Mouse (Mus musculus): ENCODE results near the gene Lhpp. TPM values are rescaled to one million over a fixed set of nuclear protein-coding genes. Genes with fewer than 3 reads are reported as not detected.

The Lhpp gene
- polyA plus RNA-seq, 1 experiment, result 4.7 TPM

DNA sequence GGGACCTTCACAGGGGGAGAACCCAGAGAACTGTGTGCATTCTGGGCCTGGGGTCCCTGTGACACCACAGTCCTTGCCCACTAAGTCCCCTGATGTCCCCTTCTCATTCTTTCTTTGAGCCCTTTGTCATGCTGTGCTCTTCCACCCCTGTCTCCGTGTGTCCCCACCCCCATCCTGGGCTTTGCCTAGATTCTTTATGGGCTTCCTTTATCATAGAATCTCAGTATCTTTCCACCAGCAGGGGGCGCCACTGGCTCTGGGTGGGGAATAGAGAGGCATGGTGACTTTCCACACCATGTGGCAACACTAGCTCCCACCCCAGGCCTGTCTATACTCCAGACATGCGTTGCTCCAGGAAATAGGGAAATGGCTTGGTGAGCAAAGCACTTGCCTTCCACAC is 46.1 kb downstream of the Lhpp start:
- Histone ChIP-seq H3K4me3 (no peak overlapping the region), H3K27me3 (ENCODE audit: control insufficient read depth, insufficient read depth, insufficient read length) (peaks cover 11% of the 10 kb centered on the region), H3K36me3 (ENCODE audit: control insufficient read depth, insufficient read depth) (no peaks in the 10 kb centered on the region), H3K79me2 (ENCODE audit: control insufficient read depth, insufficient read depth) (no peaks in the 10 kb centered on the region), H3K4me2 (ENCODE audit: low read depth) (peak overlapping the region; percentile 60), H3ac (ENCODE audit: control insufficient read depth, insufficient read length) (no peak overlapping the region)
- TF ChIP-seq REST (IDR thresholded peaks at IDR 0.05; ENCODE audit: insufficient read depth, insufficient read length) (no peak), POLR2A (IDR thresholded peaks at IDR 0.05; ENCODE audit: insufficient read length, low read depth) (no peak), TCF3 (IDR thresholded peaks at IDR 0.05; ENCODE audit: insufficient read length, low read depth) (no peak), MYOD1 (IDR thresholded peaks at IDR 0.05; ENCODE audit: control insufficient read depth in 1 of 3, insufficient read length in 2 of 3, low read depth in 2 of 3) (no peak), POLR2AphosphoS2 (IDR thresholded peaks at IDR 0.05; ENCODE audit: insufficient read length, low read depth) (no peak), SRF (IDR thresholded peaks at IDR 0.05; ENCODE audit: control insufficient read depth, insufficient read length, low read depth) (no peak), MYOG (IDR thresholded peaks at IDR 0.05; ENCODE audit: control insufficient read depth in 1 of 3, insufficient read depth in 1 of 3, insufficient read length in 2 of 3, low read depth in 2 of 3) (no peak), E2F4 (IDR thresholded peaks at IDR 0.05; ENCODE audit: insufficient read depth) (no peak)

- peaks cover 10% of the 10 kb centered on the region for H3K27me3 ChIP-seq (ENCODE audit: control insufficient read depth, insufficient read depth, insufficient read length)
- no peaks in the 10 kb centered on the region for H3K79me2 ChIP-seq (ENCODE audit: control insufficient read depth, insufficient read depth)
- H3K4me2 ChIP-seq (ENCODE audit: low read depth), result no peak overlapping the region
- TF ChIP-seq MYOD1 (IDR thresholded peaks at IDR 0.05; ENCODE audit: control insufficient read depth in 1 of 3, insufficient read length in 2 of 3, low read depth in 2 of 3) (no peak), SRF (IDR thresholded peaks at IDR 0.05; ENCODE audit: control insufficient read depth, insufficient read length, low read depth) (no peak), TCF3 (IDR thresholded peaks at IDR 0.05; ENCODE audit: insufficient read length, low read depth) (no peak), TCF12 (IDR thresholded peaks at IDR 0.05; ENCODE audit: insufficient read depth, poor library complexity, severe bottlenecking) (no peak), USF1 (IDR thresholded peaks at IDR 0.05; ENCODE audit: low read depth) (no peak), E2F4 (IDR thresholded peaks at IDR 0.05; ENCODE audit: insufficient read depth) (no peak), MAX (IDR thresholded peaks at IDR 0.05; ENCODE audit: low read depth) (no peak), REST (IDR thresholded peaks at IDR 0.05; ENCODE audit: insufficient read depth, insufficient read length) (no peak), MYOG (IDR thresholded peaks at IDR 0.05; ENCODE audit: control insufficient read depth in 1 of 3, insufficient read depth in 1 of 3, insufficient read length in 2 of 3, low read depth in 2 of 3) (no peak), POLR2A (IDR thresholded peaks at IDR 0.05; ENCODE audit: insufficient read length, low read depth) (no peak), POLR2AphosphoS2 (IDR thresholded peaks at IDR 0.05; ENCODE audit: insufficient read length, low read depth) (no peak), CEBPB (IDR thresholded peaks at IDR 0.05; ENCODE audit: insufficient read depth, poor library complexity, severe bottlenecking) (no peak)
- no peak overlapping the region for H3K4me3 ChIP-seq
- H3K36me3 ChIP-seq (ENCODE audit: control insufficient read depth, insufficient read depth), result no peaks in the 10 kb centered on the region
- no peak overlapping the region for H3ac ChIP-seq (ENCODE audit: control insufficient read depth, insufficient read length)
Observed at GRCm38 (mm10) chr7:132657371-132658057, 47.1 kb downstream of the Lhpp start.

GRCm38 (mm10) chr7:132658058-132658450 is 47.6 kb downstream of the Lhpp start:
- H3K4me3 ChIP-seq, result no peak overlapping the region
- no peak overlapping the region for H3K4me2 ChIP-seq (ENCODE audit: low read depth)
- no peaks in the 10 kb centered on the region for H3K36me3 ChIP-seq (ENCODE audit: control insufficient read depth, insufficient read depth)
- H3ac ChIP-seq (ENCODE audit: control insufficient read depth, insufficient read length), result no peak overlapping the region
- H3K79me2 ChIP-seq (ENCODE audit: control insufficient read depth, insufficient read depth), result no peaks in the 10 kb centered on the region
- TF ChIP-seq REST (IDR thresholded peaks at IDR 0.05; ENCODE audit: insufficient read depth, insufficient read length) (no peak), TCF3 (IDR thresholded peaks at IDR 0.05; ENCODE audit: insufficient read length, low read depth) (no peak), E2F4 (IDR thresholded peaks at IDR 0.05; ENCODE audit: insufficient read depth) (no peak), TCF12 (IDR thresholded peaks at IDR 0.05; ENCODE audit: insufficient read depth, poor library complexity, severe bottlenecking) (no peak), POLR2AphosphoS2 (IDR thresholded peaks at IDR 0.05; ENCODE audit: insufficient read length, low read depth) (no peak), CEBPB (IDR thresholded peaks at IDR 0.05; ENCODE audit: insufficient read depth, poor library complexity, severe bottlenecking) (no peak), POLR2A (IDR thresholded peaks at IDR 0.05; ENCODE audit: insufficient read length, low read depth) (no peak), MYOD1 (IDR thresholded peaks at IDR 0.05; ENCODE audit: control insufficient read depth in 1 of 3, insufficient read length in 2 of 3, low read depth in 2 of 3) (no peak), USF1 (IDR thresholded peaks at IDR 0.05; ENCODE audit: low read depth) (no peak), SRF (IDR thresholded peaks at IDR 0.05; ENCODE audit: control insufficient read depth, insufficient read length, low read depth) (no peak), MYOG (IDR thresholded peaks at IDR 0.05; ENCODE audit: control insufficient read depth in 1 of 3, insufficient read depth in 1 of 3, insufficient read length in 2 of 3, low read depth in 2 of 3) (no peak), MAX (IDR thresholded peaks at IDR 0.05; ENCODE audit: low read depth) (no peak)
- peaks cover 5% of the 10 kb centered on the region for H3K27me3 ChIP-seq (ENCODE audit: control insufficient read depth, insufficient read depth, insufficient read length)

- H3K4me2 ChIP-seq (ENCODE audit: low read depth), result no peak overlapping the region
- TF ChIP-seq MAX (IDR thresholded peaks at IDR 0.05; ENCODE audit: low read depth) (no peak), CEBPB (IDR thresholded peaks at IDR 0.05; ENCODE audit: insufficient read depth, poor library complexity, severe bottlenecking) (no peak), POLR2A (IDR thresholded peaks at IDR 0.05; ENCODE audit: insufficient read length, low read depth) (no peak), REST (IDR thresholded peaks at IDR 0.05; ENCODE audit: insufficient read depth, insufficient read length) (no peak), POLR2AphosphoS2 (IDR thresholded peaks at IDR 0.05; ENCODE audit: insufficient read length, low read depth) (no peak), SRF (IDR thresholded peaks at IDR 0.05; ENCODE audit: control insufficient read depth, insufficient read length, low read depth) (no peak), E2F4 (IDR thresholded peaks at IDR 0.05; ENCODE audit: insufficient read depth) (no peak), MYOG (IDR thresholded peaks at IDR 0.05; ENCODE audit: control insufficient read depth in 1 of 3, insufficient read depth in 1 of 3, insufficient read length in 2 of 3, low read depth in 2 of 3) (no peak), MYOD1 (IDR thresholded peaks at IDR 0.05; ENCODE audit: control insufficient read depth in 1 of 3, insufficient read length in 2 of 3, low read depth in 2 of 3) (no peak)
- H3ac ChIP-seq (ENCODE audit: control insufficient read depth, insufficient read length), result no peak overlapping the region
- no peak overlapping the region for H3K4me3 ChIP-seq
- H3K27me3 ChIP-seq (ENCODE audit: control insufficient read depth, insufficient read depth, insufficient read length), result no peaks in the 10 kb centered on the region
- no peaks in the 10 kb centered on the region for H3K79me2 ChIP-seq (ENCODE audit: control insufficient read depth, insufficient read depth)
- no peaks in the 10 kb centered on the region for H3K36me3 ChIP-seq (ENCODE audit: control insufficient read depth, insufficient read depth)
Observed at GRCm38 (mm10) chr7:132658688-132659087, 48.2 kb downstream of the Lhpp start.

Measured in myocyte (in vitro differentiated cells).